Mouse (Mus musculus) liver, embryonic 15.5 days (tissue): Measurements from ENCODE around the gene Slc35a2. TPM values are rescaled to one million over a fixed set of nuclear protein-coding genes. Genes with fewer than 3 reads are reported as not detected.
A peak's percentile ranks its signal among the peaks of the same experiment; 100 is the strongest.

Source experiments
- ATAC-seq: fragments of 200-750 bp; cut with Nextera tagmentation; 2 replicates; pipeline ENCODE4 v1.8.0; 2017; ENCODE audit warnings: moderate number of reproducible peaks, mild to moderate bottlenecking, moderate library complexity; ENCODE audit not compliant: insufficient read depth
- H3K27ac ChIP-seq: fragments of 300-500 bp; sonication (generic); replicated peaks from 2 replicates; pipeline ENCODE4 v1.5.1; 2015; ENCODE audit warnings: mild to moderate bottlenecking, inconsistent platforms
- H3K27me3 ChIP-seq: fragments of 300-500 bp; sonication (generic); 2 replicates; pipeline ENCODE4 v1.6.1; 2015; ENCODE audit warnings: mild to moderate bottlenecking, inconsistent platforms
- H3K36me3 ChIP-seq: fragments of 300-500 bp; sonication (generic); replicated peaks from 2 replicates; pipeline ENCODE4 v1.6.1; 2015; ENCODE audit warnings: moderate library complexity, mild to moderate bottlenecking, inconsistent platforms
- H3K4me1 ChIP-seq: fragments of 300-500 bp; sonication (generic); replicated peaks from 2 replicates; pipeline ENCODE4 v1.6.1; 2015; ENCODE audit warnings: inconsistent platforms
- H3K4me2 ChIP-seq: fragments of 300-500 bp; sonication (generic); 2 replicates; pipeline ENCODE4 v1.6.1; 2015; ENCODE audit warnings: moderate library complexity, mild to moderate bottlenecking, inconsistent platforms
- H3K4me3 ChIP-seq: fragments of 300-500 bp; sonication (generic); replicated peaks from 2 replicates; pipeline ENCODE4 v1.5.1; 2015; ENCODE audit warnings: mild to moderate bottlenecking, inconsistent platforms
- H3K9ac ChIP-seq: fragments of 300-500 bp; sonication (generic); 2 replicates; pipeline ENCODE4 v1.6.1; 2015; ENCODE audit warnings: moderate library complexity, mild to moderate bottlenecking, inconsistent platforms
- H3K9me3 ChIP-seq: fragments of 300-500 bp; sonication (generic); replicated peaks from 2 replicates; pipeline ENCODE4 v1.6.1; 2016; ENCODE audit warnings: inconsistent platforms
- WGBS: fragments of 180-500 bp; shearing (Covaris S2); methylation state at CpG from one replicate; pipeline ENCODE4 v1.1.7; 2015; ENCODE audit warnings: mixed read lengths; ENCODE audit not compliant: insufficient replicate concordance; 5-methylcytosine and 5-hydroxymethylcytosine counted together
- polyA plus RNA-seq: library from polyadenylated mRNA; unstranded; fragments of >200 nt; fragmentation: Nextera tagmentation; extraction: Ambion mirVana; gene quantifications from 2 replicates; pipeline ENCODE4 v1.2.1, GENCODE M21; 2015

Gene Slc35a2
- polyA plus RNA-seq, result 14.3 and 17.5 TPM in 2 replicates

GRCm38 (mm10) chrX:7883841-7884567 is at the start of gene Slc35a2:
Gene Slc35a2 (plus strand): TSS chrX:7884028.
- Histone ChIP-seq H3K4me3 (peak within 1 kb of the TSS; percentile 69), H3K9me3 (no peaks in the 10 kb centered on the region), H3K27me3 (no peaks in the 10 kb centered on the region), H3K27ac (peak within 1 kb of the TSS; percentile 67; the same call in 1 of the 2 replicates), H3K4me2 (peak within 1 kb of the TSS; percentile 74), H3K9ac (peak within 1 kb of the TSS; percentile 58), H3K36me3 (no peaks in the 10 kb centered on the region), H3K4me1 (peaks cover 22% of the 10 kb centered on the region)
- peak; percentile 93 for ATAC-seq
- 12% methylated on average over 49 of the region's 49 CpGs for WGBS

GRCm38 (mm10) chrX:7837146-7837545 is 46.7 kb upstream of the Slc35a2 start:
- Histone ChIP-seq H3K9me3 (no peaks in the 10 kb centered on the region), H3K36me3 (no peaks in the 10 kb centered on the region), H3K4me3 (peak overlapping the region; percentile 22; the same call in 1 of the 2 replicates), H3K27me3 (no peaks in the 10 kb centered on the region), H3K27ac (peak overlapping the region; percentile 95), H3K9ac (peak overlapping the region; percentile 39; the same call in 1 of the 2 replicates), H3K4me2 (peak overlapping the region; percentile 55), H3K4me1 (peaks cover 68% of the 10 kb centered on the region)
- WGBS, result 44% methylated on average over 1 of the region's 1 CpGs
- peak; percentile 57 for ATAC-seq

- ATAC-seq, result no peak
- Histone ChIP-seq H3K9me3 (no peaks in the 10 kb centered on the region), H3K4me2 (peak overlapping the region; percentile 60), H3K9ac (no peak overlapping the region; the same call in 1 of the 2 replicates), H3K27me3 (no peaks in the 10 kb centered on the region), H3K4me3 (peak overlapping the region; percentile 81), H3K4me1 (peaks cover 70% of the 10 kb centered on the region), H3K27ac (peak overlapping the region; percentile 84), H3K36me3 (peaks cover 19% of the 10 kb centered on the region; the same call in 1 of the 2 replicates)
- 17% methylated on average over 7 of the region's 7 CpGs for WGBS
Observed at GRCm38 (mm10) chrX:7840842-7841162, 43.0 kb upstream of the Slc35a2 start.

GRCm38 (mm10) chrX:7841163-7842162 is 42.4 kb upstream of the Slc35a2 start, which contains the start of gene Otud5:
Gene Otud5 (plus strand): TSS chrX:7841364.
- Histone ChIP-seq H3K27ac (peak within 1 kb of the TSS; percentile 96), H3K9ac (peak within 1 kb of the TSS; percentile 88), H3K27me3 (no peaks in the 10 kb centered on the region), H3K4me1 (peaks cover 70% of the 10 kb centered on the region), H3K36me3 (peaks cover 26% of the 10 kb centered on the region), H3K4me2 (peak within 1 kb of the TSS; percentile 65), H3K9me3 (no peaks in the 10 kb centered on the region), H3K4me3 (peak within 1 kb of the TSS; percentile 81)
- peak; percentile 91 for ATAC-seq
- WGBS, result 14% methylated on average over 74 of the region's 74 CpGs

GRCm38 (mm10) chrX:7842318-7842717 is 41.5 kb upstream of the Slc35a2 start:
- Histone ChIP-seq H3K4me2 (peak overlapping the region; percentile 65), H3K9me3 (no peaks in the 10 kb centered on the region), H3K27ac (peak overlapping the region; percentile 96), H3K9ac (peak overlapping the region; percentile 88), H3K27me3 (no peaks in the 10 kb centered on the region), H3K4me1 (peaks cover 62% of the 10 kb centered on the region), H3K36me3 (peaks cover 33% of the 10 kb centered on the region), H3K4me3 (peak overlapping the region; percentile 81)
- WGBS, result 25% methylated on average over 42 of the region's 42 CpGs
- ATAC-seq, result no peak

- Histone ChIP-seq H3K36me3 (peaks cover 72% of the 10 kb centered on the region), H3K4me2 (no peak overlapping the region), H3K4me1 (peaks cover 30% of the 10 kb centered on the region), H3K27ac (no peak overlapping the region), H3K9me3 (no peaks in the 10 kb centered on the region), H3K4me3 (no peak overlapping the region), H3K9ac (no peak overlapping the region), H3K27me3 (no peaks in the 10 kb centered on the region)
- 67% methylated on average over 2 of the region's 2 CpGs for WGBS
- no peak for ATAC-seq
Observed at GRCm38 (mm10) chrX:7847845-7848244, 36.0 kb upstream of the Slc35a2 start.

GRCm38 (mm10) chrX:7854578-7854977 is 29.2 kb upstream of the Slc35a2 start:
- Histone ChIP-seq H3K36me3 (peaks cover 66% of the 10 kb centered on the region), H3K27me3 (no peaks in the 10 kb centered on the region), H3K4me2 (no peak overlapping the region), H3K4me3 (no peak overlapping the region), H3K9me3 (no peaks in the 10 kb centered on the region), H3K9ac (no peak overlapping the region), H3K4me1 (peaks cover 10% of the 10 kb centered on the region), H3K27ac (no peak overlapping the region)
- ATAC-seq, result no peak
- 14% methylated on average over 2 of the region's 2 CpGs for WGBS

- Histone ChIP-seq H3K27ac (no peak overlapping the region), H3K9me3 (no peaks in the 10 kb centered on the region), H3K4me3 (no peak overlapping the region), H3K4me2 (no peak overlapping the region), H3K36me3 (peaks cover 52% of the 10 kb centered on the region), H3K4me1 (peaks cover 29% of the 10 kb centered on the region), H3K27me3 (no peaks in the 10 kb centered on the region), H3K9ac (no peak overlapping the region)
- WGBS, result 37% methylated on average over 3 of the region's 3 CpGs
- peak; percentile 63 for ATAC-seq
Observed at GRCm38 (mm10) chrX:7859191-7859753, 24.6 kb upstream of the Slc35a2 start.

GRCm38 (mm10) chrX:7863181-7863580 is 20.6 kb upstream of the Slc35a2 start:
- ATAC-seq, result no peak
- Histone ChIP-seq H3K4me3 (no peak overlapping the region), H3K9me3 (no peaks in the 10 kb centered on the region), H3K4me2 (no peak overlapping the region), H3K9ac (no peak overlapping the region), H3K4me1 (peaks cover 37% of the 10 kb centered on the region), H3K36me3 (peaks cover 50% of the 10 kb centered on the region), H3K27ac (no peak overlapping the region), H3K27me3 (no peaks in the 10 kb centered on the region)
- 57% methylated on average over 1 of the region's 1 CpGs for WGBS

- ATAC-seq, result no peak
- 45% methylated on average over 3 of the region's 3 CpGs for WGBS
- no peak overlapping the region for H3K27ac ChIP-seq
- no peak overlapping the region for H3K9ac ChIP-seq
- H3K4me2 ChIP-seq, result no peak overlapping the region
- peaks cover 27% of the 10 kb centered on the region for H3K4me1 ChIP-seq
- H3K27me3 ChIP-seq, result no peaks in the 10 kb centered on the region
- no peak overlapping the region for H3K4me3 ChIP-seq
- no peaks in the 10 kb centered on the region for H3K9me3 ChIP-seq
- H3K36me3 ChIP-seq, result peaks cover 51% of the 10 kb centered on the region
Observed at GRCm38 (mm10) chrX:7864551-7864950, 19.3 kb upstream of the Slc35a2 start.
